Mouse (Mus musculus): Measurements from ENCODE around the gene Zfp46. TPM values are rescaled to one million over a fixed set of nuclear protein-coding genes. Genes with fewer than 3 reads are reported as not detected.

The Zfp46 gene
- total RNA-seq, 2 experiments from 2014 or later = 90.0 to 93.6 TPM

Other genes starting within 250 kb of the Zfp46 start
- gene Rpl11, start 231.3 kb upstream of the Zfp46 start, total RNA-seq (2021) = 100 to 1,000 TPM; 216 to 244 TPM
- gene Id3, start 141.2 kb upstream of the Zfp46 start, total RNA-seq (2021) = 10 to 100 TPM; 30.2 to 53.1 TPM
- under 1 TPM; 0.90 to 0.93 TPM for gene E2f2, start 112.3 kb upstream of the Zfp46 start, total RNA-seq (2021)
- gene Asap3, start 78.3 kb upstream of the Zfp46 start, total RNA-seq (2021) = 1 to 10 TPM; 3.9 to 4.2 TPM
- gene Tcea3, start 37.0 kb upstream of the Zfp46 start, total RNA-seq (2021) = under 1 TPM in 1 of 2 experiments, not detected in 1; 0.61 TPM
- gene Hnrnpr, start 26.3 kb downstream of the Zfp46 start, total RNA-seq (2021) = 10 to 100 TPM; 87.8 to 95.1 TPM
- 1 to 10 TPM; 1.8 to 3.1 TPM for gene Htr1d, start 138.8 kb downstream of the Zfp46 start, total RNA-seq (2021)
- gene 6030445D17Rik, start 177.6 kb downstream of the Zfp46 start, total RNA-seq (2021) = under 1 TPM; 0.20 to 0.32 TPM
- gene Luzp1, start 185.1 kb downstream of the Zfp46 start, total RNA-seq (2021) = 10 to 100 TPM; 54.7 to 67.9 TPM